Mouse (Mus musculus): ENCODE results near the gene Pdik1l.

Gene Pdik1l

GRCm38 (mm10) chr4:134238279-134238651 is 49.4 kb downstream of the Pdik1l start, which contains the start of gene Cnksr1:
Gene Cnksr1 (minus strand): TSS chr4:134238399.
- no peak for ATAC-seq (ENCODE audit: low TSS enrichment)

DNA sequence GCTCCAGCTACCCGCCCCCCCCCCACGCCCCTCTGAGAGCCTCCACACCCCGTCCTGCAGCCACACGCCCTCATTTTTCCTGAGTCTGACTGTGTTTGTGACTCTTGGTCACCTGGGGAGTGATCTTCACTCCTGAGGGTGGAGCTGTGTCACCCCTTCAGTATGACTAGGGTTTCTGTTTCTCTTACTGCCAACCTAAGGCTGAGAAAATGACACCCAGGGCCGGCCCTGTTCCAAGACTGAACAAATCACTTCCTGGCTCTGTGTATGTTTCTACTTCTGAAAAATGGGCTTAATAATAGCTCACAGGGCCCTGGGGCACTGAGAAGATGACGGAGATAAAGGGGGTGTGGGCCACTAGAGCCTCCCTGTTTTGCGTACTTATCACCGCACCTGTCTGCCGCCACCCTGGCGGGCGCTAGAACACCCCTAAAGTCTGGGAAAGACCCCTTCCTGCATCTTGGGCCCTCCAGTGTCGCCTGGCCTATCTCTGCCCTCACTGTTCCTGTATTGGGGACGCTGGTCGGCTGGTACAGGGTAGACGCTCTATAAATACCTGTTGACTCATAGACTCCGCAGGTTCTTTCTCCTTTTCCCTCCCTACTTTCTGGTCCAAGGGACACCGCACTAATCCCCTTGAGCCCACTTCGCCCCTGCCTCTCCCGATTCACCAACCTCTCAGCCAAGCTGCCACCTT is 50.0 kb downstream of the Pdik1l start:
- ATAC-seq (ENCODE audit: low TSS enrichment): no peak

- ATAC-seq (ENCODE audit: low TSS enrichment): no peak
Observed at GRCm38 (mm10) chr4:134234876-134235275, 52.8 kb downstream of the Pdik1l start.

DNA sequence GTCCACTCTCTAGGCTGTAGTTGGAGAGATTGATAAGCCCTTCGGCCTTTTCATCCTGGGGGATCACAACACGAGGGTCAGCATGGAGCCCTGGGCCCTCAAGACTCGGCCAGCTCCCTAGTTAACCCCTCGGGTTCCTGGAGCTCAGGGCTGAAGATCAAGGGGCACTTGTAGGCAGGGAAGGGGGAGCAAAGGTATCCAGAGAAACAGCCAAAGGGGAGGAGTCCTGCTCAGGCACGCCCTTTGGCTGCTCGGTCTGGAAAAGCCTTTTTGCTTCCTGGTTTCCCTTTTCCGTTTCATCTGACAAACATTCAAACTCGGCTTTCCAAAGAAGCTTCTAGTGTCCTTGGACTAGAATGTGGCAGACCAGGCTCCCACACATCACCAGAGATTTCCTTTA is 57.3 kb downstream of the Pdik1l start:
- ATAC-seq (ENCODE audit: low TSS enrichment): no peak

- ATAC-seq (ENCODE audit: low TSS enrichment): no peak
Observed at GRCm38 (mm10) chr4:134227194-134227593, 60.5 kb downstream of the Pdik1l start, which contains the start of gene Catsper4. Gene Catsper4 (minus strand): TSS chr4:134227383.
